Mouse (Mus musculus): ENCODE results near the gene Slc22a20.

Gene Slc22a20

GRCm38 (mm10) chr19:5986043-5986442 lies at the start of gene Slc22a20:
Gene Slc22a20 (minus strand): TSS chr19:5986143.
- DNase-seq (ENCODE audit: low read depth, low spot score), result no peak

GRCm38 (mm10) chr19:6030520-6031280 lies 44.8 kb upstream of the Slc22a20 start:
- DNase-seq (ENCODE audit: low read depth, low spot score), result no peak

DNA sequence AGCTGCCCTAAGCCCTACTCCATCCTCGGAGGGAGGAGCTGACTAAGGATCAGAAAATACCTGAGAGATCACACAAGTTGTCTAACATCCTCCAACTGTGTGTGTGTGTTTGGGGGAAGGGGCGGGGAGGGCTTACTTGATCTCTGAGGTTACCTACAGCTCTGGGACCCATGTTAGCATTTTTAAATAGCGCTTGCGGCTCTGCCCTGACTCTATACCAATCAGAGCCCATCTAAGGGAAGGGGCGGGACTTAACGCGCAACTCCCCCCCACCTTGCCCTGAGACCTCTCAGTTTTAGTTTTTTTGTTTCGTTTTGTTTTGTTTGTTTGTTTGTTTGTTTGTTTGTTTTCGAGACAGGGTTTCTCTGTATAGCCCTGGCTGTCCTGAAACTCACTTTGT lies 43.5 kb upstream of the Slc22a20 start:
- peak; percentile 69 for DNase-seq (ENCODE audit: low read depth, low spot score)

GRCm38 (mm10) chr19:6028991-6029390 lies 43.0 kb upstream of the Slc22a20 start:
- no peak for DNase-seq (ENCODE audit: low read depth, low spot score)

GRCm38 (mm10) chr19:6023930-6024329 lies 38.0 kb upstream of the Slc22a20 start:
- DNase-seq (ENCODE audit: low read depth, low spot score), result no peak

DNA sequence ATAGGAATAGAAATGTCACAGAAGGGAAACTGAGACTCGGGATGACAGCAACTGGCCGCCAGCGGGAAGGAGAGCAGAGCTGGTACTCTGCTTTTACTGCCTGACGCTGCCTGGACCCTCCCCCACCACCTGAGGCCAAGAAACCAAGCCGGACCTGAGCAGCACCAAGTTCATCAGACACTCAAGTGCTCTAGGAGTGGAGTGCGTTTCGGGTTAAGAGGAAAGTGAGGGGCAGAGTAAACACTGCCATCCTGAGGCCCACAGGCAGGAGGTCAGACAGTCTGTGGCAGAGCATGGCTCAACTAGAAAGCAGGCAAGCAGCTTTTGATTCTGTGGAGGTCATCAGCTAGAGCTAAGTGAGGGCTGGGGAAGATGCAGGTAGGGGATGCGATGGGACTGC lies 37.1 kb upstream of the Slc22a20 start:
- no peak for DNase-seq (ENCODE audit: low read depth, low spot score)

DNA sequence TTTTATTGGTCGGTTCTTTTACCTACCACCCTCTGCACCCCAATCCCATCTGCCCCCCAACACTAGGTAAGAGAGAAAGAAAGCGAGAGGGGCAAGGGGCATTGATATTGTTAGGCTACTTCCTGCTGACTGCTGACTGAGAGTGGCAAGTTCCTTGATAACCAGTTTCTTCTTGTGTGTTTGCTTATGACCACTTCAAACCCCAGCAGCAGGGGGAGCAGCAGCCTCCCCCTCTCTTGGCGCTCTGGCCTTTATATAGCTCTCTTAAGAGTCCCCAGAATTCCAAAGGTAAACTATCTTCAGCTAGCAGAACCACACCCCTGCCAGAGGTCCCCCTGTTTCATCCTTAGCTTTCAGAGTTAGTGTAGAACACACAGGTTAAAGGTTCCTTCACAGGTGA lies 34.3 kb upstream of the Slc22a20 start:
- DNase-seq (ENCODE audit: low read depth, low spot score), result no peak

DNA sequence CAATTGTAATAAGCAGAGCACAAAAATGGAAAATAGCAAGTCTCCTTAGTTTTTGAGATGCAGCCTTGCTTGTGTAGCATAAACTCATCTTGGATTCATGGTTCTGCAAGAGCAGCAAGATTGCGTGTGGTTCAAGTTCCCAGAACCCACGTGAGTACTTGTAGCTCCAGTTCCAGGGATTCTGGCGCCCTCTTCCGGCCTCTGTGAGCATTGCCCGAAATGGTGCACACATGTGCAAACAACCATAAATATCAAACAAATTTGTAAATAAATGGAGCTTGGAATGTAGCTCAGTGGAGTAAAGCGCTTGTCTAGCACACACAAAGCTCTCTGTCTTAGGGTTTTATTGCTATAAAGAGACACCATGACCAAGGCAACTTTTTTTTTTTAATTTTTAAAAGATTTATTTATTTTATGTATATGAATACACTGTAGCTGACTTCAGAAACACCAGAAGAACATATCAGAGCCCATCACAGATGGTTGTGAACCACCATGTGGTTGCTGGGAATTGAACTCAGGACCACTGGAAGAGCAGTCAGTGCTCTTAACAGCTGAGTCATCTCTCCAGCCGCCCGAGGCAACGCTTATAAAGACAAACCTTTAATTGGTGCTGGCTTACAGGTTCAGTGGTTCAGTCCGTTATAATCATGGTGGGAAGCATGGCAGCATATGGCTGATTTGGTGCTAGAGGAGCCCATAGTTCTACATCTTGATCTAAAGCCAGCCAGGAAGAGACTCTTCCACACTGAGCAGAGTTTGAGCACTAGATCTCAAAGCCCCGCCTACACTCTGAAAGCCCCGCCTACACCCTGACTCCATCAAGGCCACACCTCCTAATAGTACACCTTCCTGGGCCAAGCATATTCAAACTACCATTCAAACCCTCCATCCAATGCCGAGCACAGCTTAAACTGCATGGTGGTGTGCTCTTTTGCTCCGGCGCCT lies 32.5 kb upstream of the Slc22a20 start:
- DNase-seq (ENCODE audit: low read depth, low spot score), result peak; percentile 95

DNA sequence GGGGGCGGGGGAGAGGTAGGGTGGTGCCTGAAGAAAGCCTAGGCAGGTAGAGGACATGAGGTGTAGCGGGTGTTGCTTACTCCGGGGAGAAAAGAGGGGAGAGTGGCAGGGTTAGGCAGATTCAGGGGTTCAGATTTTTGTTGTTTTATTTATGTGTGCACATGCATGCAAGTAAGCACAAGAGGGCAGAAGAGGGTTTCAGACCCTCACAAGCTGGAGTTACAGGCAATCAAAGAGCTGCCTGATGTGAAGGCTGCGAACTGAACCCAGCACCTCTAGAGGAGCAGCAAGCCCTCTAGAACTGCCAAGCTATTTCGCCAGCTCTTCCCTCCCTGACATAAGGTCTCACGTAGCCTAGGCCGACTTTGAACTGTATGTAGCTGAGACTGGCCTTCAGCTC lies 30.6 kb upstream of the Slc22a20 start:
- peak; percentile 57 for DNase-seq (ENCODE audit: low read depth, low spot score)

DNA sequence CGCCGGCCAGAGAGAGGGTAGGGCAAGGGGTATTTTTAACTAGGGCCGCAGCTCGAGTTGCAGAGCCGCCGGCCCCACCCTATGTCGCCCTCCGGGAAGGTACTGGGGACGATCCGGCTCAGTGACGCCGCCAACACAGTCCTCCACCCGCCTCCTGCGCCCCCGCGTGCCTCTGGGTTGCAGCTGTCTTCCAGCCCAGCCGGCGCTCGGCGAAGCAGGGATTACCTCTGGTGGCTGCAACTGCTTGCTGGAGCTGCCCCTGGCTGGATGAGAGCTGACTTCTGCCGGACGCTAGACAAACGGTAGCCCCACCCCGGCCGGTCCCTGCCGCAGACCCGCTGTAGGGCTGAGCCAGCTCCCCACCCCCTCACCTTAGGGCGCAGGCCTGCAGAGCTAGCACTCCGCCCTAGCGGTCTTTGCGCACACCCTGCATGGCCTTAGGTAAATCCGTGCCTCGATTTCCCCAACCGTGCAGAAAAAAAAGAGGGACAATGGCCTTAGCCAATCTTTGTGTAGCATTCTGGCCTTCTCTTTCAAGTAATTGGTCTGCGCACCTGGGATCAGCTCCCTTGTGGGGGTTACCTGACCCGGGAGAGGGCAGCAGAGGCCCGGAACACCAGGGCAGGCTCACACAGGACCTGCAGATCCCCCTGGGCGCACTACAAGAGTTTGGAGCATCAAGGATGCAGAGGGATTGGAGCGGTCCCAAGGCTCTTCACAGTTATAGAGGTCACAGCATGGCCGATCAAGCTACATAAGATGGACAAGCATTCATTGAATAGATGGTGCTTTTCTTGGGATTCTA lies 29.8 kb upstream of the Slc22a20 start, which contains the start of gene Capn1:
Gene Capn1, minus strand, starts transcription at position 387 of the 805 bp plus-strand sequence.
- DNase-seq (ENCODE audit: low read depth, low spot score), result peak; percentile 88

GRCm38 (mm10) chr19:6014991-6015510 lies 29.1 kb upstream of the Slc22a20 start:
- peak; percentile 81 for DNase-seq (ENCODE audit: low read depth, low spot score)

GRCm38 (mm10) chr19:6013691-6014090 lies 27.7 kb upstream of the Slc22a20 start:
- no peak for DNase-seq (ENCODE audit: low read depth, low spot score)

GRCm38 (mm10) chr19:6009137-6009536 lies 23.2 kb upstream of the Slc22a20 start:
- DNase-seq (ENCODE audit: low read depth, low spot score), result no peak

DNA sequence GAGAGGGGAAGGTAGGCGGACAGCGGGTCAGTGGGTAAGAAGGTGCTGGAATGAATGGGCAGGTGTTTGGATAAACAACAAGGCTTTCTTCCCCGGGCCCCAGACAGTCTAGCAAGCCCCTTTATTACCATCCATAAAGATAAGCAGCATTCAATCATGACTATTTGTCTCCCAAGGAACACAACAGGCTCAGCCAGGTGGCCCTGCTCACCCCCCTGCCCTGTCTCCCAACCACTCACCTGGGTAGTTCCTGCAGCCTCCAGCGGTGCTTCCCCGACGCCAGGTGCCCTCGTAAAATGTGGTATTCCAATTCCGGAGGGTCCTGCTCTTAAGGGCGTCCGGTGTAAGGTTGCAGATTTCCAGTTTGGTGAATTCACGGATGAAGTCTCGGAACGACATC lies 21.1 kb upstream of the Slc22a20 start:
- DNase-seq (ENCODE audit: low read depth, low spot score), result no peak

DNA sequence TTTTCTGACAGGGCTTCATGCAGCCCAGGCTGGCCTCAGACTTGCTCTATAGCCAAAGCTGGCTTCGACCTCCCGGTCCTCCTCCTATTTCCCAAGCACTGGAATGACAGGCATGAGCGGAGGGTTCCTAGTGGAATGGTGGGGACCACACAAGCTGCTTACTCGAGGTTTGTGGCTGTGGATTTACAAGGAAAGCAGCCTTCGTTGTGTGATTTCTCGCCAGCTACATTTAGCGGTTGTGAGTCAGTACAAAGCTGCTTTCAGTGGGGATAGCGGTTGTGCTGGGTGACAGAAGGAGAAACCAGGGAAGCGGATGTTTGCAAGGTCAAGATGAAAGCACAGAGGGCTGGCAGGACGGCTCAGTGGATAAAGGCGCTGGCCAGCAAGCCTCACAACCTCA lies 19.6 kb upstream of the Slc22a20 start:
- DNase-seq (ENCODE audit: low read depth, low spot score), result no peak

DNA sequence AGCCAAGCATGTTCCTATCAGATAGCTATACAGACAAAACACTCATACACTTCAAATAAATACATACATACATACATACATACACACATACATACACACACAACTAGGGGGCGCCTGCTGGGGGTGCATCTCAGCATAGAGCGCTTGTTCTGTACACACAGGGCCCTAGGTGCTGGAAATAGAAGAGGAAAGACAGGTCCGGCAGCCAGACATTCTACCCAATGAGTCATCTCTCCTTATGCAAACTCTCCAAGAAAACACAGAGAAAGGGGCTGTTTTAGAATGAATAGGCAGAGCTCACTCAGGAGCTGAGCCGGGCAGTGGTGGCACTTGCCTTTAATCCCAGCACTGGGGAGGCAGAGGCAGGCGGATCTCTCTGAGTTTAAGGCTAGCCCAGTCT lies 14.0 kb upstream of the Slc22a20 start:
- DNase-seq (ENCODE audit: low read depth, low spot score), result no peak

- peak; percentile 75 for DNase-seq (ENCODE audit: low read depth, low spot score)
These were observed 12.2 kb upstream of the Slc22a20 start for GRCm38 (mm10) chr19:5998180-5998579.

- no peak for DNase-seq (ENCODE audit: low read depth, low spot score)
These were observed 8.8 kb upstream of the Slc22a20 start for GRCm38 (mm10) chr19:5994711-5995110.

DNA sequence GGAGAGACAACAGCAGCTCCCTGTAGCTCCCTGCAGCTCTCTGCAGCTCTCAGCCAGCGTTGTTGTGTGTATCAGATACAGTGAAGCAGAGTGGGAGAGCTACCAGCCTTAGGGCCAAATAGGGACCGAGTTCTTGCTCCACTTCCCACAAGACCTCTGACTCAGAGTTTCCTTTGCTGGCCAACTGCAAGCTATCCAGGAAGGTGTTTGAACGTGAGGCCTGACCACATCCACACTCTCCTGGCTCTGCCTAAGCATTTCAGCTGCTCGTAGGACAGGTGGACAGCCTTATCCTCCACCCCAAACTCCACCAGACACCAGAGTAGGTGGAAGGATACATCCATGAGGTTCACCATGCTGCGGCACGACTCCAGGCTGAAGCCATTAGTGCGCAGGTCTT lies 6.1 kb upstream of the Slc22a20 start:
- DNase-seq (ENCODE audit: low read depth, low spot score), result no peak

DNA sequence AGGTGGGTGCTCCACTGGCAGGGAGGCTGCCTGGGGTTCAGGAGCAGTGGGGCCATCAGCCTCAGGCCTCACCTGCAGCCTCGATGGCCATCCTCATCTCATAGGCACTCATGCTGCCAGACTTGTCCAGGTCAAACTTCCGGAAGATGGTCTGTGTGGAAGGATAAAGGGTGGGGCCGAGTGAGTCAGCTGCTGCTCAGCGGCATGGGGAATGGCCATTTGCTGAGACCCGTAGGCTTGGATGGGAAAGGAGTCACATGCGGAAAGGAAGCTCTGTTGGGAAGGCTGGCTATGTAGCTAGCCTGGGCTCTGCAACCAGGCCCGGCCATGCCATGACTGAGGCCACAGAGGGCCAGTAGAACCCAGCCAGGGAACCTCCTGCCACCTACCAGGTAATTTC lies 5.5 kb upstream of the Slc22a20 start:
- no peak for DNase-seq (ENCODE audit: low read depth, low spot score)

DNA sequence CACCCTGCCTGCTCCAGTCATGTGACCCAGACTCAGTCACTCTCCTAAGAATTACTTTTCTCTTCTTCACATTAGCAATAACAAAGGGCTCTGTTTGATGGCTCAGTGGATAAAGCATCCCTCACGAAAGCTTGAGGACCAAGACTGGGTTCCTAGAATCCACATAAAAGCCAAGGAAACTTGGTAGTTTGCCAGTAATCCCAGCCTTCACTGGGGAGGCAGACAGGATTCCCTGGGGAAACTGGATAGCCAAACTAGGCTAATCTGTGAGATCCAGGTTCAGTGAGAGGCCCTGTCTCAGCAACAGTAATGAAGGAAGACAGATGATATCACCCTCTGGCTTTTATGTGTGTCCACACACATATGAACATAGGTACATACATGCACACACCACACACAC lies 5.0 kb upstream of the Slc22a20 start:
- peak; percentile 25 for DNase-seq (ENCODE audit: low read depth, low spot score)

DNA sequence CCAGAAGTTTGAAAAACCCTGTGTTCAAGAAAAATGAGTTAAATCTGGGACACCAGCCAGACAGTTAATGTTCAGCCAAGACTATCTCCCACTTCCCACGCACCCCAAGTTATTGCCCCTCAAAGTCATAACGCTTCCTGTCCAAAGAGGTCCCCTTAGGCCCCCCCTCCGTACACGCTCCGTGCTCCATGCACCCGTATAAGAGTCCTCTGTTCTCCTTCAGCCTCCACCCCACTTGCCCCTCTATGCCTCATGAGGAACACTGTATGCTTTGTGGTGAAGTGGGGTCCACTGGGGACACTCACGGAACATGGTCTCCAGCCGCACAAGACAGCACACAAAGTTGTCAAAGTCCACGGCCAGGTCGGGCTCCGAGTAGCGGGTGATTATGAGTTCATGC lies 4.1 kb upstream of the Slc22a20 start:
- no peak for DNase-seq (ENCODE audit: low read depth, low spot score)
